In genomic region chr7:66746972-66747371, GRCm38 (mm10) we compare ENCODE assay signal across 21 mouse cellular contexts. TPM values are rescaled to one million over a fixed set of nuclear protein-coding genes. Genes with fewer than 3 reads are reported as not detected.
DNase-seq lines count a peak whose midpoint lies in the region; ATAC-seq and TF ChIP-seq lines count a peak whose summit lies in the region.
"Had no signal": no experiment of that assay in that cellular context is flagged by ENCODE, and none has a peak within 500 bp of the region (broad histone marks: within the 10 kb centered on the region; RNA-seq: fewer than 3 reads in every experiment).

No protein-coding gene starts in this region.

- no peak overlapping the region for H3K9ac ChIP-seq in heart, embryonic 11.5 days (ENCODE audit: low read depth, low read length)
- H3K9ac ChIP-seq in lung, postnatal 0 days (replicated peaks; ENCODE audit: low read depth): no peak overlapping the region
- H3K9ac ChIP-seq: embryonic facial prominence, embryonic 12.5 days; forebrain, embryonic 12.5 days; kidney, embryonic 15.5 days; limb, embryonic 13.5 days; liver, embryonic 12.5 days; neural tube, embryonic 15.5 days had no signal

- WGBS in heart, embryonic 11.5 days (ENCODE audit: insufficient replicate concordance): 27% methylated on average over 7 of the region's 7 CpGs
- WGBS in lung, postnatal 0 days: 37% methylated on average over 7 of the region's 7 CpGs

- TF ChIP-seq CTCF in lung, postnatal 0 days (IDR thresholded peaks at IDR 0.05): no peak

- no peak for TF ChIP-seq EP300 in lung, postnatal 0 days (IDR thresholded peaks at IDR 0.05)

- H3K27ac ChIP-seq in heart, embryonic 11.5 days (ENCODE audit: low read depth, low read length): no peak overlapping the region; the same call in 1 of the 2 replicates
- no peak overlapping the region for H3K27ac ChIP-seq in lung, postnatal 0 days (ENCODE audit: low read length)
- H3K27ac ChIP-seq: embryonic facial prominence, embryonic 12.5 days; forebrain, embryonic 12.5 days; hindbrain, postnatal 0 days; kidney, embryonic 15.5 days; limb, embryonic 13.5 days; liver, embryonic 12.5 days; neural tube, embryonic 15.5 days had no signal

- H3K4me3 ChIP-seq in heart, embryonic 11.5 days (ENCODE audit: low read depth, low read length): no peak overlapping the region
- no peak overlapping the region for H3K4me3 ChIP-seq in lung, postnatal 0 days (ENCODE audit: low read depth, low read length)
- H3K4me3 ChIP-seq: embryonic facial prominence, embryonic 12.5 days; forebrain, embryonic 12.5 days; kidney, embryonic 15.5 days; limb, embryonic 13.5 days; liver, embryonic 12.5 days; megakaryocyte, embryonic 14.5 days; neural tube, embryonic 15.5 days had no signal

- no peaks in the 10 kb centered on the region for H3K36me3 ChIP-seq in heart, embryonic 11.5 days (ENCODE audit: control insufficient read depth, insufficient read depth, low read length)
- no peaks in the 10 kb centered on the region for H3K36me3 ChIP-seq in lung, postnatal 0 days (ENCODE audit: insufficient read depth, low read length)
- H3K36me3 ChIP-seq: embryonic facial prominence, embryonic 12.5 days; forebrain, embryonic 12.5 days; kidney, embryonic 15.5 days; limb, embryonic 13.5 days; liver, embryonic 12.5 days; neural tube, embryonic 15.5 days had no signal

- no peak overlapping the region; the same call in 1 of the 2 replicates for H3K4me2 ChIP-seq in heart, embryonic 11.5 days
- H3K4me2 ChIP-seq in lung, postnatal 0 days (replicated peaks; ENCODE audit: low read depth, low read length): no peak overlapping the region
- H3K4me2 ChIP-seq: embryonic facial prominence, embryonic 12.5 days; forebrain, embryonic 12.5 days; kidney, embryonic 15.5 days; limb, embryonic 13.5 days; liver, embryonic 12.5 days; neural tube, embryonic 15.5 days had no signal

- DNase-seq in heart, adult 8-10 months (ENCODE audit: low spot score): no peak
- peak; percentile 64 for DNase-seq in lung, postnatal 0 days (ENCODE audit: low spot score)
- DNase-seq in lung, postnatal 14 days: no peak
- DNase-seq in heart, postnatal 10 days: peak; percentile 3 to 6
- DNase-seq in left cerebral cortex, adult 9 months (ENCODE audit: low spot score in 2 of 2): no peak
- DNase-seq in right cerebral cortex, postnatal 10 days (ENCODE audit: low spot score in 2 of 2): no peak
- DNase-seq: adrenal gland, postnatal 10 days; cerebellum, adult 2 months; cerebellum, postnatal 25 days; kidney, adult 11 months; kidney, postnatal 4 days; lung, adult 18-20 months had no signal

- no peaks in the 10 kb centered on the region for H3K27me3 ChIP-seq in heart, embryonic 11.5 days (ENCODE audit: control insufficient read depth, insufficient read depth, low read length)
- H3K27me3 ChIP-seq in lung, postnatal 0 days (replicated peaks; ENCODE audit: insufficient read depth, low read length): no peaks in the 10 kb centered on the region
- H3K27me3 ChIP-seq: embryonic facial prominence, embryonic 12.5 days; forebrain, embryonic 12.5 days; kidney, embryonic 15.5 days; limb, embryonic 13.5 days; liver, embryonic 12.5 days; neural tube, embryonic 15.5 days had no signal

- peaks cover 9% of the 10 kb centered on the region for H3K4me1 ChIP-seq in heart, embryonic 11.5 days (ENCODE audit: control insufficient read depth, insufficient read depth, low read length)
- no peaks in the 10 kb centered on the region for H3K4me1 ChIP-seq in lung, postnatal 0 days (ENCODE audit: insufficient read depth, low read depth, low read length)
- H3K4me1 ChIP-seq: embryonic facial prominence, embryonic 12.5 days; forebrain, embryonic 12.5 days; kidney, embryonic 15.5 days; liver, embryonic 12.5 days; neural tube, embryonic 15.5 days had no signal

- intact Hi-C loops in heart, postnatal 10 days (cut with DNase I): no loop called here

- peak; percentile 57; the same call in 1 of the 2 replicates for ATAC-seq in heart, embryonic 11.5 days (replicated peaks; ENCODE audit: insufficient number of reproducible peaks, low FRiP score, low TSS enrichment)
- peak; percentile 52; the same call in 1 of the 2 replicates for ATAC-seq in lung, postnatal 0 days
- ATAC-seq: hindbrain, postnatal 0 days; liver, embryonic 12.5 days had no signal

- H3K9me3 ChIP-seq in heart, embryonic 11.5 days (replicated peaks; ENCODE audit: control insufficient read depth, low read length): no peaks in the 10 kb centered on the region
- H3K9me3 ChIP-seq in lung, postnatal 0 days (ENCODE audit: low read length): no peaks in the 10 kb centered on the region
- H3K9me3 ChIP-seq: embryonic facial prominence, embryonic 12.5 days; forebrain, embryonic 12.5 days; kidney, embryonic 15.5 days; limb, embryonic 13.5 days; liver, embryonic 12.5 days; megakaryocyte, embryonic 14.5 days; neural tube, embryonic 15.5 days had no signal

RNA-seq across cellular contexts. Expression of gene Cers3, which starts 3.7 kb away (rescaled TPM):
- 0.08 and 0.19 TPM in 2 replicates for polyA plus RNA-seq in heart, embryonic 11.5 days (2014; fragmentation: Nextera tagmentation; extraction: Ambion mirVana)
- under 1 TPM in 2 of 4 experiments, not detected in 2; 0.09 to 0.22 TPM for total RNA-seq in heart, adult 8-10 months (2022)
- polyA plus RNA-seq in lung, postnatal 0 days (2015; fragmentation: Nextera tagmentation; extraction: Ambion mirVana): 5.7 and 7.1 TPM in 2 replicates
- under 1 TPM; 0.14 to 0.35 TPM for total RNA-seq in heart, postnatal 10 days (2021)

RNA-seq across cellular contexts. Expression of gene Lins1, which starts 57.3 kb away (rescaled TPM):
- polyA plus RNA-seq in heart, embryonic 11.5 days (2014; fragmentation: Nextera tagmentation; extraction: Ambion mirVana): 10.8 and 16.4 TPM in 2 replicates
- total RNA-seq in heart, adult 8-10 months (2022): 1 to 10 TPM; 3.0 to 4.1 (median 3.5) TPM
- 7.0 and 8.7 TPM in 2 replicates for polyA plus RNA-seq in lung, postnatal 0 days (2015; fragmentation: Nextera tagmentation; extraction: Ambion mirVana)
- total RNA-seq in heart, postnatal 10 days (2021): 1 to 10 TPM; 4.0 to 4.8 TPM

RNA-seq across cellular contexts. Expression of gene Asb7, which starts 57.6 kb away (rescaled TPM):
- 10.8 and 12.5 TPM in 2 replicates for polyA plus RNA-seq in heart, embryonic 11.5 days (2014; fragmentation: Nextera tagmentation; extraction: Ambion mirVana)
- 1 to 10 TPM; 7.0 to 9.9 (median 7.6) TPM for total RNA-seq in heart, adult 8-10 months (2022)
- 6.1 and 6.5 TPM in 2 replicates for polyA plus RNA-seq in lung, postnatal 0 days (2015; fragmentation: Nextera tagmentation; extraction: Ambion mirVana)
- 10 to 100 TPM in 1 of 2 experiments, 1 to 10 TPM in 1; 9.8 to 13.4 TPM for total RNA-seq in heart, postnatal 10 days (2021)

Comparison
In these comparisons a context has a peak if more than half of its experiments do, and no peak if none do; other contexts are left out.
1. DNase-seq: peak in lung, postnatal 0 days (single experiment) and heart, postnatal 10 days (2 of 2); none in heart, adult 8-10 months (single experiment), lung, postnatal 14 days (single experiment), left cerebral cortex, adult 9 months (0 of 2) and right cerebral cortex, postnatal 10 days (0 of 2).